In genomic region chr11:33929412-33929811, GRCm38 (mm10) we compare ENCODE assay signal across 8 mouse cellular contexts. TPM values are rescaled to one million over a fixed set of nuclear protein-coding genes. Genes with fewer than 3 reads are reported as not detected.
"Had no signal": no experiment of that assay in that cellular context is flagged by ENCODE, and none has a peak within 500 bp of the region (broad histone marks: within the 10 kb centered on the region; RNA-seq: fewer than 3 reads in every experiment).

No protein-coding gene starts in this region.

- H3K9ac ChIP-seq: limb, embryonic 13.5 days; liver, embryonic 14.5 days; midbrain, embryonic 12.5 days had no signal

- DNase-seq: left cerebral cortex, postnatal 4 days; lung, adult 18-20 months had no signal

- H3K27ac ChIP-seq: layer of hippocampus, adult 2 months; limb, embryonic 13.5 days; liver, embryonic 14.5 days; midbrain, embryonic 12.5 days had no signal

- H3K9me3 ChIP-seq: limb, embryonic 13.5 days; midbrain, embryonic 12.5 days had no signal

- H3K4me3 ChIP-seq: layer of hippocampus, adult 2 months; limb, embryonic 13.5 days; midbrain, embryonic 12.5 days had no signal

- H3K4me2 ChIP-seq: midbrain, embryonic 12.5 days had no signal

- H3K36me3 ChIP-seq: limb, embryonic 13.5 days; midbrain, embryonic 12.5 days had no signal

RNA-seq across cellular contexts. Expression of gene Kcnmb1, which starts 33.4 kb away (rescaled TPM):
- total RNA-seq: liver, adult 2 months; megakaryocyte-erythroid progenitor cell, adult 5-6 weeks had no signal
